In the genomic region with DNA sequence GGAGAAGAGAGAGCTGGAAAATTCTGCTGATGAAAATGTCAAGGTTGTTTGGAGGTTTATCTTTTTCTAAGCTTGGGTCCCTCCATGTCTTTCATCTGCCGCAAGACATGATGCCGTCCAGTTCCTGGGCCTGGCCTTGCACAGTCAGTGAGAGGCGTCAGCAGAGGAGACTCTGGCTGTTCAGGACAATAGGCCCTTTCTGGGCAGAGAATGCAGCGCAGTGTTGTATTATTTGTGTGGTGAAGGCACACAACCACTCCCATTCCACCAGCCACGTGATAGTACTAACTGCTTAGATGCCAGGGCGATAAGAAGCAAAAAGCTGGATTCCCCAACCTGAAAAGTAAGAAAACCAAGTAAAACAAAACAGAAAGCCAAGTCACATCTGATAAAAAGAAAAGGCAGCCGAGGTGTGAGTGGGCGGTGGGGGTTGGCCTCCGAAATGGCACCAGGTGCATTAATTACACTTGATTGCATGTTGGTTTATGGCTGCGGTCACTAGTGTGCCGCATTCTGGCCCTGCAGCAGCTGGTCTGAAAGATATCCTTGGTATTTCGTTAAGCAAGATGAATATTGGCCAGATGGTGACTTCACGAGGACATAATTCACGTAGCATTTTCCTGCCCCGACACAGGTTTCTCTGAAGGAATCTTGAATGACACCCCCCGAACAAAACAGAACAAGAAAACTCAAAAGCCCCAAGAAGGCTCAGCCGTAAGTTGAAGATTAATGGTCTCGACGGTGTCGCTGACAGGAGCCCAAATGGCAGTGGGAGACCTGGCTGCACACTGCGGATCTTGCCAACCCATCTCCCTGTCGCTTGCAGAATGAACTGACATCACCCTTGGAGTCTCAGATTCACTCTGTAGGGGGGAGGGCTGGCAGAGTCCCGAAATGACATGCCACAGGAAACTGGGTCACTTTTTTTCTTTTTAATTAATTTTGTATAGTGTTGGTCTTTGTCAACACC, we compare ENCODE assay signal across 11 mouse cellular contexts.
A peak's percentile ranks its signal among the peaks of the same experiment; 100 is the strongest.
DNase-seq lines count a peak whose midpoint lies in the region; ATAC-seq and TF ChIP-seq lines count a peak whose summit lies in the region.
"Had no signal": no experiment of that assay in that cellular context is flagged by ENCODE, and none has a peak within 500 bp of the region (broad histone marks: within the 10 kb centered on the region; RNA-seq: fewer than 3 reads in every experiment).

No protein-coding gene starts in this region.

- no peaks in the 10 kb centered on the region for H3K36me3 ChIP-seq in liver, postnatal 0 days (replicated peaks; ENCODE audit: insufficient read depth, low read length)
- H3K36me3 ChIP-seq in liver, embryonic 11.5 days (ENCODE audit: control insufficient read depth, insufficient read depth, low read length) = no peaks in the 10 kb centered on the region
- H3K36me3 ChIP-seq in hindbrain, embryonic 10.5 days = no peaks in the 10 kb centered on the region
- H3K36me3 ChIP-seq in neural tube, embryonic 14.5 days (ENCODE audit: control insufficient read depth, insufficient read depth, low read length) = no peaks in the 10 kb centered on the region
- H3K36me3 ChIP-seq: embryonic facial prominence, embryonic 12.5 days; heart, embryonic 13.5 days had no signal

- no peak for ATAC-seq in liver, postnatal 0 days
- no peak for ATAC-seq in liver, embryonic 11.5 days (replicated peaks; ENCODE audit: low FRiP score)
- ATAC-seq in neural tube, embryonic 14.5 days (ENCODE audit: low read depth) = 0 out of 2 replicates have a peak, but pooled peaks have one; percentile 13

- no peak for DNase-seq in liver, postnatal 0 days
- no peak for DNase-seq in liver, embryonic 11.5 days (ENCODE audit: low spot score)
- peak; percentile 67 to 72 for DNase-seq in adrenal gland, postnatal 36 days
- DNase-seq in hindbrain, embryonic 10.5 days (ENCODE audit: low spot score) = no peak
- no peak for DNase-seq in B cell, adult 2 months
- no peak for DNase-seq in urinary bladder, postnatal 36 days (ENCODE audit: low spot score in 2 of 2)
- no peak for DNase-seq in left cerebral cortex, adult 18-20 months (ENCODE audit: low spot score in 2 of 2)

- 78% methylated on average over 23 of the region's 23 CpGs for WGBS in liver, postnatal 0 days (ENCODE audit: insufficient replicate concordance)
- 72% methylated on average over 23 of the region's 23 CpGs for WGBS in liver, embryonic 11.5 days
- WGBS in hindbrain, embryonic 10.5 days = 71% methylated on average over 23 of the region's 23 CpGs
- WGBS in neural tube, embryonic 14.5 days = 19% methylated on average over 23 of the region's 23 CpGs

- no peaks in the 10 kb centered on the region for H3K9me3 ChIP-seq in liver, postnatal 0 days (ENCODE audit: low read length)
- no peaks in the 10 kb centered on the region for H3K9me3 ChIP-seq in liver, embryonic 11.5 days (ENCODE audit: control insufficient read depth, low read length)
- H3K9me3 ChIP-seq in hindbrain, embryonic 10.5 days = no peaks in the 10 kb centered on the region
- H3K9me3 ChIP-seq in neural tube, embryonic 14.5 days (ENCODE audit: control insufficient read depth, low read length) = no peaks in the 10 kb centered on the region
- H3K9me3 ChIP-seq: embryonic facial prominence, embryonic 12.5 days; heart, embryonic 13.5 days had no signal

- H3K9ac ChIP-seq in liver, postnatal 0 days (replicated peaks) = no peak overlapping the region
- no peak overlapping the region for H3K9ac ChIP-seq in liver, embryonic 11.5 days (ENCODE audit: low read depth, low read length)
- 0 out of 2 replicates have a peak overlapping the region, but pooled peaks have one; percentile 3 for H3K9ac ChIP-seq in neural tube, embryonic 14.5 days (replicated peaks; ENCODE audit: low read depth, low read length)
- H3K9ac ChIP-seq: embryonic facial prominence, embryonic 12.5 days; heart, embryonic 13.5 days had no signal

- TF ChIP-seq EP300 in liver, postnatal 0 days (IDR thresholded peaks at IDR 0.05; ENCODE audit: low read depth) = no peak

- peaks cover 21% of the 10 kb centered on the region for H3K4me1 ChIP-seq in liver, postnatal 0 days (ENCODE audit: insufficient read depth)
- H3K4me1 ChIP-seq in liver, embryonic 11.5 days (replicated peaks; ENCODE audit: control insufficient read depth, insufficient read depth, low read length) = peaks cover 8% of the 10 kb centered on the region
- H3K4me1 ChIP-seq in hindbrain, embryonic 10.5 days (replicated peaks) = peaks cover 27% of the 10 kb centered on the region
- H3K4me1 ChIP-seq in neural tube, embryonic 14.5 days (ENCODE audit: control insufficient read depth, insufficient read depth, low read length) = peaks cover 24% of the 10 kb centered on the region

- TF ChIP-seq CTCF in liver, postnatal 0 days (IDR thresholded peaks at IDR 0.05; ENCODE audit: low read depth) = no peak

- no peaks in the 10 kb centered on the region for H3K27me3 ChIP-seq in liver, postnatal 0 days (ENCODE audit: insufficient read depth, low read length)
- H3K27me3 ChIP-seq in liver, embryonic 11.5 days (replicated peaks; ENCODE audit: control insufficient read depth, insufficient read depth, low read length) = no peaks in the 10 kb centered on the region
- no peaks in the 10 kb centered on the region for H3K27me3 ChIP-seq in hindbrain, embryonic 10.5 days (ENCODE audit: insufficient read depth, poor library complexity, severe bottlenecking)
- no peaks in the 10 kb centered on the region for H3K27me3 ChIP-seq in neural tube, embryonic 14.5 days (ENCODE audit: control insufficient read depth, insufficient read depth, low read length)
- H3K27me3 ChIP-seq: embryonic facial prominence, embryonic 12.5 days; heart, embryonic 13.5 days had no signal

- H3K27ac ChIP-seq in liver, postnatal 0 days (ENCODE audit: low read depth) = peak overlapping the region; percentile 95; the same call in 1 of the 2 replicates
- no peak overlapping the region for H3K27ac ChIP-seq in liver, embryonic 11.5 days (ENCODE audit: low read depth, low read length)
- H3K27ac ChIP-seq in hindbrain, embryonic 10.5 days = 0 out of 2 replicates have a peak overlapping the region, but pooled peaks have one; percentile 3
- peak overlapping the region; percentile 57 for H3K27ac ChIP-seq in neural tube, embryonic 14.5 days (ENCODE audit: low read depth, low read length)
- H3K27ac ChIP-seq: embryonic facial prominence, embryonic 12.5 days had no signal

- H3K4me3 ChIP-seq in liver, postnatal 0 days (ENCODE audit: low read depth, low read length) = no peak overlapping the region
- H3K4me3 ChIP-seq in liver, embryonic 11.5 days (ENCODE audit: low read depth, low read length) = no peak overlapping the region
- no peak overlapping the region for H3K4me3 ChIP-seq in hindbrain, embryonic 10.5 days
- no peak overlapping the region for H3K4me3 ChIP-seq in neural tube, embryonic 14.5 days (ENCODE audit: low read depth, low read length)
- H3K4me3 ChIP-seq: embryonic facial prominence, embryonic 12.5 days; heart, embryonic 13.5 days had no signal

- no peak overlapping the region for H3K4me2 ChIP-seq in liver, postnatal 0 days (ENCODE audit: low read depth, low read length)
- H3K4me2 ChIP-seq in liver, embryonic 11.5 days = no peak overlapping the region
- H3K4me2 ChIP-seq in neural tube, embryonic 14.5 days (ENCODE audit: low read depth, low read length) = 0 out of 2 replicates have a peak overlapping the region, but pooled peaks have one; percentile 2
- H3K4me2 ChIP-seq: embryonic facial prominence, embryonic 12.5 days; midbrain, embryonic 11.5 days had no signal

Comparison
In these comparisons a context has a peak if more than half of its experiments do, and no peak if none do; other contexts are left out.
1. DNase-seq: peak in adrenal gland, postnatal 36 days (2 of 2); none in liver, postnatal 0 days (single experiment), liver, embryonic 11.5 days (single experiment), hindbrain, embryonic 10.5 days (single experiment), B cell, adult 2 months (0 of 2), urinary bladder, postnatal 36 days (0 of 2) and left cerebral cortex, adult 18-20 months (0 of 2).